Mouse (Mus musculus): ENCODE measurements around the gene Ptprn2.

DNA sequence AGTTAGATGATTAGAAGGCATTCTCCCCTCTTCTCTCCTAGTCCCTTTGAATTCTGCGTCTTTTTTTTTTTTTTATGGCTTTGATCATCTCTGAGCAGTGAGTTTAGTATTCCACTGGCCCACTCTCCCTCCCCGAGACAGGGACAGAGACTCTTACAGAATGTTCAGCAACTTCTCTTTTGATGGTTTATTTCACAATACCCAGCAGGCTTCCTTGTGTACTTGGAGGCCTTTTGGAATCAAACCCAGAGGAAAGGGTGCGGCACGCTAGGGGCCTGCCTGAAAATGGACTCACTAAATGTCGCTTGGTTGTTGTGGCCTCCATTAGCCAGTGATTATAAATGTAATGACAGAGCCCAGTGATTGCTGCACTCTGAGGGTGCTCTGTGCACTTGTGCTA is 680.7 kb downstream of the Ptprn2 start:
- TF ChIP-seq CTCF (IDR thresholded peaks at IDR 0.05; ENCODE audit: low read depth, low read length) (no peak), POLR2AphosphoS5 (IDR thresholded peaks at IDR 0.05; ENCODE audit: insufficient replicate concordance, low read depth, low read length) (no peak), TAL1 (conservative IDR thresholded peaks at IDR 0.05; ENCODE audit: low read depth, low read length) (no peak)
